Mouse (Mus musculus): ENCODE measurements around the gene Adat3. TPM values are rescaled to one million over a fixed set of nuclear protein-coding genes. Genes with fewer than 3 reads are reported as not detected.

Adat3 gene
- polyA plus RNA-seq, 1 experiment from 2014 or later = 2.1 TPM

GRCm38 (mm10) chr10:80656130-80656862 lies 53.6 kb downstream of the Adat3 start:
- peak; percentile 84 for ATAC-seq
- H3K4me1 ChIP-seq (ENCODE audit: insufficient read depth) = peaks cover 31% of the 10 kb centered on the region

GRCm38 (mm10) chr10:80656863-80657623 lies 54.4 kb downstream of the Adat3 start, which contains the start of gene Btbd2:
TSS of gene Btbd2 (minus strand) at chr10:80657071.
- TF ChIP-seq EP300 (IDR thresholded peaks at IDR 0.05; ENCODE audit: low read depth) = no peak
- TF ChIP-seq CTCF (IDR thresholded peaks at IDR 0.05; ENCODE audit: low read depth) = no peak
- no peaks in the 10 kb centered on the region for H3K9me3 ChIP-seq (ENCODE audit: low read length)
- peak within 1 kb of the TSS; percentile 97 for H3K4me2 ChIP-seq (ENCODE audit: low read depth, low read length)
- peak within 1 kb of the TSS; percentile 82 for H3K27ac ChIP-seq (ENCODE audit: low read depth)
- peak within 1 kb of the TSS; percentile 93 for H3K9ac ChIP-seq (replicated peaks)
- H3K4me3 ChIP-seq (ENCODE audit: low read depth, low read length) = peak within 1 kb of the TSS; percentile 91
- 34% methylated on average over 15 of the region's 15 CpGs for WGBS (ENCODE audit: insufficient replicate concordance)
- H3K4me1 ChIP-seq (ENCODE audit: insufficient read depth) = peaks cover 31% of the 10 kb centered on the region
- H3K36me3 ChIP-seq (replicated peaks; ENCODE audit: insufficient read depth, low read length) = no peaks in the 10 kb centered on the region
- DNase-seq (peak; percentile 63), ATAC-seq (peak; percentile 7)
- no peaks in the 10 kb centered on the region for H3K27me3 ChIP-seq (ENCODE audit: insufficient read depth, low read length)

More at GRCm38 (mm10) chr10:80656130-80656862, 53.6 kb downstream of the Adat3 start:
- WGBS (ENCODE audit: insufficient replicate concordance) = 1% methylated on average over 52 of the region's 72 CpGs
- Histone ChIP-seq H3K9ac (replicated peaks) (peak overlapping the region; percentile 93), H3K27me3 (ENCODE audit: insufficient read depth, low read length) (no peaks in the 10 kb centered on the region), H3K4me3 (ENCODE audit: low read depth, low read length) (peak overlapping the region; percentile 91), H3K9me3 (ENCODE audit: low read length) (no peaks in the 10 kb centered on the region), H3K27ac (ENCODE audit: low read depth) (peak overlapping the region; percentile 82), H3K36me3 (replicated peaks; ENCODE audit: insufficient read depth, low read length) (no peaks in the 10 kb centered on the region), H3K4me2 (ENCODE audit: low read depth, low read length) (peak overlapping the region; percentile 97)
- peak; percentile 99 for DNase-seq
- TF ChIP-seq CTCF (IDR thresholded peaks at IDR 0.05; ENCODE audit: low read depth) (no peak), EP300 (IDR thresholded peaks at IDR 0.05; ENCODE audit: low read depth) (no peak)

Small RNAs within 50 kb of the gene (microRNA-seq; reads per million reads assigned to microRNA genes)
- not detected for gene Mir6912

Other genes starting within 250 kb of the Adat3 start
- 0.08 and 0.20 TPM in 2 replicates for gene Plk5, start 246.4 kb upstream of the Adat3 start, polyA plus RNA-seq (2015; fragmentation: Nextera tagmentation; extraction: Ambion mirVana)
- gene Mex3d, start 215.2 kb upstream of the Adat3 start, polyA plus RNA-seq (2015; fragmentation: Nextera tagmentation; extraction: Ambion mirVana) = 0.72 and 0.99 TPM in 2 replicates
- gene Mbd3, start 203.3 kb upstream of the Adat3 start, polyA plus RNA-seq (2015; fragmentation: Nextera tagmentation; extraction: Ambion mirVana) = 33.4 and 33.5 TPM in 2 replicates
- gene Uqcr11, start 196.1 kb upstream of the Adat3 start, polyA plus RNA-seq (2015; fragmentation: Nextera tagmentation; extraction: Ambion mirVana) = 753 and 771 TPM in 2 replicates
- gene Tcf3, start 169.2 kb upstream of the Adat3 start, polyA plus RNA-seq (2015; fragmentation: Nextera tagmentation; extraction: Ambion mirVana) = 28.2 and 29.5 TPM in 2 replicates
- not detected in 2 replicates for gene Onecut3, start 108.0 kb upstream of the Adat3 start, polyA plus RNA-seq (2015; fragmentation: Nextera tagmentation; extraction: Ambion mirVana)
- not detected in 2 replicates for gene Atp8b3, start 63.8 kb upstream of the Adat3 start, polyA plus RNA-seq (2015; fragmentation: Nextera tagmentation; extraction: Ambion mirVana)
- 7.4 and 8.1 TPM in 2 replicates for gene Rexo1, start 41.3 kb upstream of the Adat3 start, polyA plus RNA-seq (2015; fragmentation: Nextera tagmentation; extraction: Ambion mirVana)
- 6.1 and 6.5 TPM in 2 replicates for gene Klf16, start 25.6 kb upstream of the Adat3 start, polyA plus RNA-seq (2015; fragmentation: Nextera tagmentation; extraction: Ambion mirVana)
- gene Abhd17a, start 12.5 kb upstream of the Adat3 start, polyA plus RNA-seq (2015; fragmentation: Nextera tagmentation; extraction: Ambion mirVana) = 50.2 and 59.3 TPM in 2 replicates
- 27.5 and 29.2 TPM in 2 replicates for gene Scamp4, start within 50 bp of the Adat3 start, polyA plus RNA-seq (2015; fragmentation: Nextera tagmentation; extraction: Ambion mirVana)
- gene Gm49322, start 3.1 kb downstream of the Adat3 start, polyA plus RNA-seq (2015; fragmentation: Nextera tagmentation; extraction: Ambion mirVana) = 0.20 and 0.52 TPM in 2 replicates
- gene Csnk1g2, start 20.0 kb downstream of the Adat3 start, polyA plus RNA-seq (2015; fragmentation: Nextera tagmentation; extraction: Ambion mirVana) = 41.4 and 45.8 TPM in 2 replicates
- gene Btbd2, start 54.2 kb downstream of the Adat3 start, polyA plus RNA-seq (2015; fragmentation: Nextera tagmentation; extraction: Ambion mirVana) = 10.7 and 11.5 TPM in 2 replicates
- 45.8 and 46.1 TPM in 2 replicates for gene Mknk2, start 75.2 kb downstream of the Adat3 start, polyA plus RNA-seq (2015; fragmentation: Nextera tagmentation; extraction: Ambion mirVana)
- 14.7 and 17.3 TPM in 2 replicates for gene Mob3a, start 99.1 kb downstream of the Adat3 start, polyA plus RNA-seq (2015; fragmentation: Nextera tagmentation; extraction: Ambion mirVana)
- gene Izumo4, start 99.3 kb downstream of the Adat3 start, polyA plus RNA-seq (2015; fragmentation: Nextera tagmentation; extraction: Ambion mirVana) = 7.9 and 10.4 TPM in 2 replicates
- gene Ap3d1, start 139.4 kb downstream of the Adat3 start, polyA plus RNA-seq (2015; fragmentation: Nextera tagmentation; extraction: Ambion mirVana) = 16.4 and 19.0 TPM in 2 replicates
- gene Dot1l, start 152.3 kb downstream of the Adat3 start, polyA plus RNA-seq (2015; fragmentation: Nextera tagmentation; extraction: Ambion mirVana) = 4.6 TPM in 2 replicates
- gene Sf3a2, start 195.3 kb downstream of the Adat3 start, polyA plus RNA-seq (2015; fragmentation: Nextera tagmentation; extraction: Ambion mirVana) = 20.9 and 22.2 TPM in 2 replicates
- 42.0 and 43.7 TPM in 2 replicates for gene Plekhj1, start 195.7 kb downstream of the Adat3 start, polyA plus RNA-seq (2015; fragmentation: Nextera tagmentation; extraction: Ambion mirVana)
- 0.06 TPM in 1 of 2 replicates, not detected in the other for gene Amh, start 202.4 kb downstream of the Adat3 start, polyA plus RNA-seq (2015; fragmentation: Nextera tagmentation; extraction: Ambion mirVana)
- 1.6 TPM in 1 of 2 replicates, not detected in the other for gene Jsrp1, start 210.6 kb downstream of the Adat3 start, polyA plus RNA-seq (2015; fragmentation: Nextera tagmentation; extraction: Ambion mirVana)
- gene Oaz1, start 223.8 kb downstream of the Adat3 start, polyA plus RNA-seq (2015; fragmentation: Nextera tagmentation; extraction: Ambion mirVana) = 1,017 and 1,029 TPM in 2 replicates
- gene Lingo3, start 241.2 kb downstream of the Adat3 start, polyA plus RNA-seq (2015; fragmentation: Nextera tagmentation; extraction: Ambion mirVana) = not detected in 2 replicates

Measured in liver, postnatal 0 days (tissue).